Mouse (Mus musculus): ENCODE results near the gene Tmem183a.

DNA sequence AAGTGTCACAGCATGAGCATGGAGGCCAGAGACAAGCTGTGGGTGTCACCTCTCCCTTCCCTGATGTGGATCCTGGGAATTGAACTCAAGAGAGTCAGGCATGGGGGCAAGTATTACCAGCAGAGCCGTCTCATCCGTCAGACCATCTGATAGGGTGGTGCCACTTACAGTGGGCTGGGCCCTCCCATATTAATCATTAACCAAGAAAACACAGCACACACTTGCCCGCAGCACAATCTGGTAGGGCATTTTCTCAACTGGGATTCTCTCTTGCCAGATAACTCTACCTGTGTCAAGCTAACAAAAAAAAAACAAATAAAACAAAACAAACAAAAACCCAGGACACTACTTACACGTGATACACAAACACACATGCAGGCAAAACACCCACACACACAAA, 4.3 kb downstream of the Tmem183a start:
- TF ChIP-seq POLR2A (IDR thresholded peaks at IDR 0.05; ENCODE audit: borderline replicate concordance, low read depth, low read length) (no peak), CTCF (IDR thresholded peaks at IDR 0.05; ENCODE audit: low read depth, low read length) (no peak)
